Mouse (Mus musculus) c-Kit-negative CD71-positive TER-119-positive erythroid progenitor cells, embryonic 14.5 days (primary cell): Measurements from ENCODE around the gene Ccdc63.
A peak's percentile ranks its signal among the peaks of the same experiment; 100 is the strongest.
"Not testable (repeated sequence)": the region's sequence is repeated elsewhere in the genome, so short reads cannot be mapped to it uniquely, and the experiment has no call there.

Experiments
- DNase-seq: peaks from one replicate; pipeline ENCODE4 v3.0.0-alpha.2; 2013; ENCODE audit warnings: low read depth, low spot score

The Ccdc63 gene

DNA sequence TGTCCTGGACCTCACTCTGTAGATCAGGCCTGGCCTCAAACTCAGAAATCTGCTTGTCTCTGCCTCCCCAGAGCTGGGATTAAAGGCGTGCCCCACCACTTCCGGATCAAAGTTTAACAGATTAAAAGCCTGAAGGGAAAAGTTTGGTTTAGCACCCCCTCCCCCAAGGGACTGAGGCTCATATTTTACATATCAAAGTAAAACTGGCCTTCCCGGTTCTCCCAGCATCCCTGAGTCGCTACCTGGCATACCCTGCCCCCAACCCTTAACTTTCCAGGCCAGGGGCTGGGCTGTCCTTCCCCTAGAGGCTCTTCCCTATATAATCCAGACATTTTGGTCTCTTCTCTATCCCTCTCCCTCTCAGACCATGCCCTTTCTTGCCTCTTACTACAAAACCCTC lies 8.6 kb upstream of the Ccdc63 start:
- no peak for DNase-seq

DNA sequence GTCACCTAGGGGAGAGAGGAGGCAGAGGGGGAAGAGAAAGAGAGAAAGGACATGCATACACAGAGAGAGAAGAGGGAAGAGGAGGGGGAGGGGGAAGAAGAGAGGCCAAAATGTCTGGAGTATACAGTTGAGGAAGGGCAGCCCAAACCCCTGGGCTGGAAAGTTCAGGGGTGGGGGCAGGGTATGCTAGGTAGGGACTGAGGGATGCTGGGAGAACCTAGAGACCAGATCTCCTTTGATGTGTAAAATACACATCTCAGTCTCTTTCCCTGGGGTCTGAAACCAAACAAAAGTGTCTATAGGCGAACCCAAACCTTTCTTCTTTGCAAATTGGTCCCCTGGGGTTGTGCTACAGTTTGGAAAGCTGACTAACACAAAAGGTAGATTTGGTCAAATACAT lies 7.5 kb upstream of the Ccdc63 start:
- no peak for DNase-seq

DNA sequence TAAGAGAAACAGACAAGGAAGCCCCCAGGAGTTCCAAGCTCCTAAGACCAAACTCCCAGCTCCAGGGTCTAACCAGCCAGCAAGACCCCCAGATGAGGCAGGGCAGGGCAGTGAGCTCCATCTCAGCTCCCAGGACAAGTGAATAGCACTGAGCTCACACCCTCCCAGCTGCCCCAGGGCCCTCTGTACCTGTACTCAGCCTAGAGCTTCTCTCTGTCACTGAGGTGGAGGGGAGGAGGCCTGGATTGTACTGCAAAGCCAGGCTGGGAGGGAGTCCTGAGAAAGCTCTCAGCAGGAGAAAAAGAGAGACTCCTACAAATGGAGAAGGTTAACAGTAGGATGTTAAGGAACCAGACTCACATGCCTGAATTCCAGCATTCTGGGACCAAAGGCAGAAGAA lies 6.0 kb upstream of the Ccdc63 start:
- DNase-seq, result no peak

DNA sequence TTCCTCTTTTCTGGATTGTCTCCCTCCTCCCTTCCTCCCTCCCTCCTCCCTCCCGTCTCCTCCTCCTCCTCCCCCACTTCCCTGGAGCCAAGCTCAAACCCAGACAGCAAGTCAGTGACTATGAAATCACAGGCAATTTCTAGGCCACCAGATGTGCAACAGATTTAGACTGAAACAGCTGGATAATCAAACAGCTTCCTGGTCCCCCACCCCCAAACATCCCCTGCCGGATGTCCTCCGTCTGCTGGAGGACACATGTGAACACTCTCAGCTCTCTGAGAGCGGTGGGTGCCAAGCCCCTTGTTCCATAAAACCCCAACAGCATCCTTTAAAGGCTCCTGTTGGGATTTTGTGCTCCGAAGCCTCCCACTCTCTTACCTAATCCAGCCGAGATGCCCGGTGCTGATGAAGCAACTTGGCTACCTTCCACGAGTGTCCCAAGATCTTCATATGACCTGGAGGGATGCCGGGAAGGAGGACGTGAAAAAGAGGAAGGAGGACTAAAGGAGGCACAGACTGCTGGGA lies 5.5 kb upstream of the Ccdc63 start:
- no peak for DNase-seq

DNA sequence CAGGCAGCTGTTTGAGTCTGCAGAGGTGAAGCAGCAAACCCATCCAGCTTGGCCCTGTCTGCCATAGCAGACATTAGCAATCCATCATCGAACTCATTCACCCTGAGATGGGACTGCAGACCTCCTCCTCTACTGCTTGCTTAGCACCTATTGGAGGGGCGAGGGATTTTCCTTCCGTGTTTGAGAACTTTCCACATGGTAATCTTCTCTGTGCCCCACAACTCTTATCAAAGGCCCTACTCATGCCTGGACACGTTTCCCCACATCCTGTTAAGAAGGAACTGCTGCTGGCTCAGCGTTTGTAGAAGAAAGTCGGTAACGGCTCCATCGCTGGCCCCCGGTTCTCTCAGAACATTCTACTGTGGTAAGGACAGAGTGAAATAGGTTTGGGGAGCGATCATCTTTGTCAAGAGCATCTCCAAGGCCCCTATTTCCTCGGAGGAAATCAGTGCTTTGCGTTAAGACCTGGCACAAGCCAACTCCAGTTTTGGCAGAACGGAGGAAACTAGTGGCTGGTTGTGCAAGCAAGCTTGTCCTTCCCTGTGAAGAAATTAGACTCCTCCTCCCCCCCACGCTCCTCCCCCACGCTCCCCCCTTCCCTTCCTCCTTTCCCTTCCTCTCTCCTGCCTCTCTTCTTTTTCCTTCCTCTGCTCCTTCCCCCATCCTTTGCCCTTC lies 4.9 kb upstream of the Ccdc63 start:
- no peak for DNase-seq

DNA sequence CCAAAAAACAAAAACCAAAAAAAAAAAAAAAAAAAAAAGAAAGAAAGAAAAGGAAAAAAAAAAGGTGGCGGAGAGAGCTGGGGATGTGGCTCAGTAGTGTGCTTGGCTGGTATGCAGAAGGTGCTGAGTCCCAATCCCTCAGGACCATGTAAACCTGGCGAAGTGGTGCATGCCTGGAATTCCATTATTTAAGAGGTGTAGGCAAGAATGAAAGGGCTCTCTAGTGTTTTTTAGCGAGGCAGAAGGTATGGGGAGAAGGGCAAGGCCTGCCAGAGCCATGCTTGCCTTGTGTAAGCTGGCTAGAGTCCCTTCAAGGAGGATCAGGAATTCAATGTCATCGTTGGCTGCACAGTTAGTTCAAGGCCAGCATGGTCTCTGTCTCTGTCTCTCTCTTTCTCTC lies 4.2 kb upstream of the Ccdc63 start:
- no peak for DNase-seq

DNA sequence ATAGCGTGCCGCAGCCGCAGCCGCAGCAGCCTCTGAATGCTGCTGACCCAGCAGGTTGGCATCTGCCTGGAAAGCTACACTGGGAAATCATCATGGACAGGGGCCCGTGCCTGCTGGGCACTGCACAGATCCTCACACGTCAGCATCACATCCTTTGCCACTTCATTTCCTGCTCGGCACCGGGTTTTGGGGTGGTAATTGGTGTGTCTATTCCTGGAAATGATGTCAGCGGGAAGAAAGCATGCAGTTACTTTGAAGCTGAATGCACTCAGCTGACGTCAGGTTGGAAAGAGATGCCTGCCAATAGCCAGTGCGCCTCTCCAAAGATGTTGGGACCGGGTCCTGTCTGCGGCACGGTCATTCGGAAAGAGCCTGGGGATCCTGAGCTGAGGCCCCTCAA lies 2.9 kb upstream of the Ccdc63 start:
- DNase-seq, result no peak

DNA sequence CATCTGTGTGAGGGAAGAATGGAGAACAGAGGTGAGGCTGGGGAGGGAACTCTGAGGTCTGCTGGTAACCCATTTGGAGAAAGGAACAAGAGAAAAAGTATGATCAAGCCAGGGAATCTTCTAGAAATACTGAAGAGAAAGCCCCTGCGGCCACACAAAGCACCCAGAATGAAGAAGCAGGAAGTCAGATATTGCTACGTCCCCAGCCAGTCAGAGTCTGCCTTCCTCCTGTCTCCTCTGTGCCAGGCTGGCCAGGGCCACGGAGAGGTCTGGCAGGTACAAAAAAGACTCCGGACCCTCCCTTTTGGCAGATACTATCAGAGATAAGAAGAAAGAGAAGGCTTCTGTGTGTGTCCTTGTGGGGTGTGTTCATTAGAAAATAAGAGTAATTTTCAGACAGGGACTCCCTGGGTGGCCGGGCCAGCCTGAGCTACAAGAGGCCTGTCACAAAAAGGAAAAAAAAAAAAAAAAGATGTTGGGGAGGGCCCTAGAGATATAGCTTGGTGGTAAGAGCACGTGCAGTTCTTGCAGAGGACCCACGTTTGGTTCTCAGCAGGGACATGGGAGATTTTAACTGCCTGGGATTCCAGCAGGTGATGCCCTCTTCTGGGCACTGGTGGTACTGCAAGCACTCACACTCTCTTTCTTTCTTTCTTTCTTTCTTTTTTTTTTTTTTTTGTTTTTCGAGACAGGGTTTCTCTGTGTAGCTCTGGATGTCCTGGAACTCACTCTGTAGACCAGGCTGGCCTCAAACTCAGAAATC lies 1.8 kb upstream of the Ccdc63 start:
- peak; percentile 42 for DNase-seq

DNA sequence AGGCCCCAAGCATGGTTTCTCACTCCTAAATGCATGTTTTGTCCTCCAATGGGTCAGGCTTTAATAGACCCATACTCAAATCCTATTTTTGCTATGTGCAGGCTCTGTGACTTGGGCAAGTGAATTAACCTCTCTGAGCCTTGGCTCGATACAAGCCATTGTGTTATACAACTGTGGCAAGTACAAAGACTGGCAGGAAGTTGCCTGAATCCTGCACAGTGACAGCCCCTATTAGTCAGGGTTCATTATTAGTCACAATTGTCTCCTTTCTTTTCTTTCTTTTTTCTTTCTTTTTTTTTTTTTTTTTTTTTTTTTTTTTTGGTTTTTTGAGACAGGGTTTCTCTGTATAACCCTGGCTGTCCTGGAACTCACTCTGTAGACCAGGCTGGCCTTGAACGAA lies 852 bp downstream of the Ccdc63 start:
- DNase-seq, result not testable (repeated sequence)

DNA sequence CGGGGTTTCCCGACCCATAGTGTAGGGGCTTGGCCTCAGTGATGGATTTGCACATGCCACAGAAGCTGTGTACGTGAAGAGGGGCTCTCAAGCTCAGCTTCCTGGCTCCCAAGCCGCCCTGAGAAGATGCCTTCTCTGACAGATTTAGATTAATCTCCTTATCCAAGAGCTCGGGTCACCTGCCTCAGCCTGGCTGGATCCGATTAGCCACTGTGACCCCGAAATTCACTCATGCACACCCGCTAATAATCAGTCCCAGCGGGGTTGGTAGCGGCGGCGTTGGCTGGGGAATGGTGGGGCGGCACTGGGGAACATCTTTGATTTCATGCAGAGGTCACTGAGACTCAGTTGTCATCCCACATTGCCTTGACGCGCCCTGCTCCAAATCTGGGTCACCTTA lies 1.8 kb downstream of the Ccdc63 start:
- no peak for DNase-seq

DNA sequence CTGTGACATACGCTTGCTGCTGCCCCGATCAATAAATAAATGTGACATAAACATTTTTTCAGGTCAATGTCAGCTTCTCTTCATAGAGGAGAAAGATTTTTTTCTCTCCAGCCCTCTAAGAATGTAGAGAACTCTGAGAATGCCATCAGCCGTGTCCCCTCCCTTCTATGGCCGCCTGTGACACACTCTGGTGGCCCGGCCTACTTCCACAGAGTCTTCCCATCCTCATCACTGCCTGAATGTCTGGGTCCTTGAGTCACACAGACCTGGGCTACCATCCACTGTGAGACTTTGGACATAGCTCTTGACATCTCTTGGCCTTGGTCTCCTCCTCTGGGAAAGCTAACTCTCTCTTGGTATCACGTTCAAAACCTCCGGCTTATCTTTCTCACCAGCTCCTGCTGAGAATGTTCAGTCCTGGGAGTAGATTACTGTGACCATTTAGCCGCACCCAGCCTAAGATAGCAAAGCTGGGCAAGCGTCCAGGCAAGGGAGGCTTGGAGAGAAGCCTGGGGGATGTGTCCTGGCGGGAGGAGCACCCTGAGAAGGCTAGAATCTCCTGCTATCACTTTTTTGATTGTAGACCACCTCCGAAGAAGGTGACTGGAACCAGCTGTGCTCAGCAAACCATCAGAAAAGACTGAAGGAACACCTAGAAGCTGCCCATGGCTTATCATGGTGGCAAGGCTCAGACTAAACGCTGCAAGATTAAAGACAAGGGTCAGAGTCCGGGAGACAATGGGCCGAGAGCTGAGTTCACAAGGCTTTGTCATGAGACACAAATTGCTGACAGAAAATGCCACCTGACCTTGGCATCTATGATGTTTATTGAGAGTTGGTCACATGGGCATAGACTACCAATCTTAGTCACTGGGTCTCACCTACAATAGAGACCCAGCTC lies 3.9 kb downstream of the Ccdc63 start:
- DNase-seq, result no peak

DNA sequence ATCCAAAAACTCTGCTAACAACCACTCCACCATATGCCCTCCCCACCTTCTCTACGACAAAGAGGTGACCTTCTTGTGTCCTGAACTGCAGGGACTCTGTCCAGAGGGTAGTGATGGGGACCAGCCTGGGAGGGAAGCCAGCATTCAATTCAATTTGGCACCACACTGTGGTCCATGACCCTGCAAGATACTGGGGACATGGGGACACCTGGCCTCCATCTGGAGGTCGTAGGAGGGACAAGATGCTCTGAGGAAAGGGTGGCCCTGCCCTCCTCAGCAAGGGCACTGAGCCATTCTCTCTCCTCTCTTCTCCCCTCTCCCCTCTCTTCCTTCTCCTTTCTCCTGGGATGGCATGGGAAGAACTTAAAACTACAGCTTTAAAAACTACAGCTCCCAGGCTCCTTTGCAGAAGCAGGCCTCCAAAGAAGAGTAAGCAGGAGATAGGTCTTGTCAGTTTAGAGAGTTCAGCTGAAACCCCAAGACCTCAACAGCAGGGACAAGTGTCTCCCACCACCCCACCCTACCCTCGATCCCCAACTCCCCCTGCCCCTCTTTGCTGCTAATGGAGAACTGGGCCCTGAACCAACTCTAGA lies 5.2 kb downstream of the Ccdc63 start:
- no peak for DNase-seq

DNA sequence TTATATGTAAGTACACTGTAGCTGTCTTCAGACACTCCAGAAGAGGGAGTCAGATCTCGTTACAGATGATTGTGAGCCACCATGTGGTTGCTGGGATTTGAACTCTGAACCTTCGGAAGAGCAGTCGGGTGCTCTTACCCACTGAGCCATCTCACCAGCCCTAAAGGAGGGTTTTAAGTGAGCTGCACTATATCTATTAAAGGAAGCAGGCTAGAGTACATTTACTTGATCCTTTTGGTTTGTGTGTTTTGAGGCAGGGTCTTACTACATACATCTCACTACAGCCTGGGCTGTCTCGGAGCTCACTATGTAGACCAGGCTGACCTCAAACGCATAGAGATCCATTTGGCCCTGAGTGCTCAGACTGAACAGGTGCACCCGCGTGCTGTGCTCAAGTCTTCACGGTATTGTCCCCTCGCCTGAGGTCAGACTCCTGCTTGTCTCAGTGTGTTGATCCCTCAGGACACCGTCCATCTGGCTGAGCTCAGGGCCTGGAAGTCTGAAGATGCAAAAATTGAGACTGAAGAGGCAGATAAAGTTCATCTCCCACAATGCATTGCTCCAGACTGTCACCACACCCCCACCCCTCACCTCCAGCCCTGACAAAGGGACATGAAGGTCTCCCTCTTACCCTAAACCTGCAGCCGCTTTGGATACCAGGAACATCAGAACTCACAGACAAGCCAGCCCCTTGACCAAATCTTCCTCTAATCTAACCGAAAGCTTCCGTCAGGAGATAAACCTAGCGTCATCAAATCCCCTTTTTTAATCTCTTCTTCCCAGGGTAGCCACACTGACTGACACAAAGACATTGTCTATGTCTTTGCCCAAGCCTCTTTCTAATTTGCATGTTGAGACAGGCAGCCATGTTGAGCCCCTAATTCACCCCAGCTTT lies 6.0 kb downstream of the Ccdc63 start:
- DNase-seq, result no peak

DNA sequence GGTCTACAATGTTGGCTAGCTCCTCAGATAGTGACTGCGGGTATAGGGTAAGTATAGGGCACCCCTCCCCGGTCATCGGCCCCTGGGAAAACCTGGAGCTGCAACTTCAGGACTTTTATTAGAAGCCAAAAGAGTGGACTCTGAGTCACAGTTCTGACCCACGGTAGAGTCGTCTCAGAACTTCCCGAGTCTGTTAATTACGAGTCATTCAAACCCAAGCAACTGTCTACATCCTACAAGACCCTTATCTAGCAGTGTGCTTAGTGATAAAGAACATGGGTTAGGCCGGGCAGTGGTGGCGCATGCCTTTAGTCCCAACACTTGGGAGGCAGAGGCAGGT lies 7.6 kb downstream of the Ccdc63 start:
- DNase-seq, result no peak

DNA sequence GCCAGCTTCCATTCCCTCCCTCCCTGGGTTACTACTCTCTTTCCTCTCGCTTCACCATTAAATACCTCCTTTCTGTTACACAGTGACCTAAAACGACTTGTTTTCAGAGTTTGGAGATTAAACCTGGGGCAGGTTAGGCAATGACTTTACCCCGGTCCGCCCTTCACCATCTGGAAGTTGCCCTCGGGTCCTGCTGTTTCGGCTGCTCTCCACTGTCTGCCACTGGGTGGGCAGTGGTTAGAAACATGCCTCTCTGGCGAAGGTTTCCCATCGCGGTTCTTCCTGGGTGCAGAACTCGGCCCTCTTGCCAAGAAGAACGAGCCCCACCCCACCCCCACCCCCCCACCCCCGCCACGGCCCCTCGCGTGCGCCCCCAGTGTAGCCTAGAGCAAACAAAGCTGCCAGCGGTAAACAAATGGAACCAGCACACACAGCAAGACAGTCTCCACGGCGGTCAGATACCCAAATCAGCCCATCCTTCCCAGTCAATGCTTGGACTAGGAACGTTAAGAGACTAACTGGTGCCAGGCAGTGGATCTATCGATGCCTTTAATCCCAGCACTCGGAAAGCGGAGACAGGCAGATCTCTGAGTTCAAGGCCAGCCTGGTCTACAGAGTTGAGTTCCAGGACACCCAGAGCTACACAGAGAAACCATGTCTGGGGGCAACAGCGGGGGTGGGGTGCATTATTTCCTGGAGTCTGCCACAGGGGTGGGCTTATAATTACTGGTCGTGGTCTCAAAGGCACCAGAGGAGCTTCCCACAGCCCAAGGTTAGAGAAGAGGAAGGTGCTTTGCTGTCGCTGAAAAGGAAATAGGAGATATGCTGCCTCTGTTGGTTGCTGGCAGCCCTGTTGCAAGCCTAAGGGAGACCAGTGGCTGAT lies 8.2 kb downstream of the Ccdc63 start:
- DNase-seq, result no peak

DNA sequence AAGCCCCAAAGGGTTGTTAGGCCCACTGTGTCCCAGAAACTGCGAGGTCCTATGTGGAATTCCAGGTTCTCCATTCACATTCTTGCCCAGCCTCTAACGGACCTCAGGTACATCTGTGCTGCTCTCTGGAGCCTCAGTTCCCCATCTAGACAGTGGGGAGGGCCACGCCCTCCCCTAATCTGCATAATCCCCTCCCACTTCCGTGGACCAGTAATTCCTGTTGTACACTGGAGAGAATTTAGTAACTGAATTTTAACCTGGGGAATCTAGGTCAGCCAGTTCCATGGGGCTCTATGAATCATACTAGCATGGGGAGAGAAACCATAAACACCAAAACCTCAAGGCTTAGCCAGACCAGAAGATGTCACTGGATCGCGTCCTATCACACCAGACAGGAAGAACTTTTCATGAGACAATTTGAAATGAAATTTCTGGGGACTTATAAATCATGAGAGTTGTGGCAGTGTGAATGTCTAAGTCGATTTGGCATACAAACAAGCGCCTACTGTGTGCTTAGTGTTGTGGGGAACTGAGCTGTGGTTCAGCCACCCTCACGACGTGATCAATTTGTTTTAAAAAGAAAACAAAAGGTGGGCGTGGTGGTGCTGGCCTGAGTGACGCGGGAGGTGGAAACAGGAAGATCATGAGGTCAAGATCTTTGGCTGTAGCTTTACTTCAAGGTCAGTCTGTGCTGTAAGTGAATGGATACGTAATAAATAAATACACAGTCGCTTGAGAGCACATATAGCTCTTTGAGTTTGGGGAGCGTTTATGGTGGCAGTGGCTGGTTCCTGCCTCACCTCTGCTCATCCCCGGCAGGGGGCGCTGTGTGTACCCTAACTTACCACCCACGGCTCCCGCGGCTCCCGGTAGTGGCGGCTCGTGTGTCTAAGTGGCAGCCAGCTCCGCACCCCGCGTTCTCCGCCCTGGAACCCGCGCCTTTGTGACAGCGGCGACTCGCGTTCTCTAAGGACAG lies 9.3 kb downstream of the Ccdc63 start:
- DNase-seq, result peak; percentile 82

DNA sequence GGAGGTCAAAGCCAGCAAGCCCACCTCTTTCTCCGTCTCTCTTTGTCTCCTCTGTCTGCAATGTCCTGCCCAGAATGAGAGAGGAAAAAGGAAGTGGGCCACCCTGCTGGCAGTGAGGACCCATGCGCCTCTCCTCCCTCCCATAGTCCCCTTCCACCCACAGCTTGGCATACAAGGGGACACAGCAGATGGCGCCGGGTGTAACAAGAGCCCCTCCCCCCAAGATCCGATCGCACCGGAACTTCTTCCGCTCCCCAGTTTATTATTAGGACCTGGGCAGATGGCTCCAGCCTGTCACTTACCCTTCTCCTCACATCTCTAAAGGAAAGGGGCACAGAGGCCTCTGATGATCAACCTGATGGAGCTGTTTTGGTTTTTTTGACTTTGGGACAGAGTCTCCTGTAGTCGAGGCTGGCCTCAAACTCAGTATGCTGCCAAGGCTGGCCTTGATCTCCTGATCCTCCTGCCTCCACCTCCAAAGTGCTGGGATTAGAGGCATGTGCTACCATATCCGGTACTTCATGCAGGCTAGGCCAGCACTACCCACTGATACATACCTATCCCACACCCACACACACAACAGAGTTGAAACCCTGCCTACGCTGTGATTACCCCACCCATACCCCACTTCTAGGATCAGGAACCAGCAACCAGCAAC lies 10.2 kb downstream of the Ccdc63 start:
- DNase-seq, result no peak

DNA sequence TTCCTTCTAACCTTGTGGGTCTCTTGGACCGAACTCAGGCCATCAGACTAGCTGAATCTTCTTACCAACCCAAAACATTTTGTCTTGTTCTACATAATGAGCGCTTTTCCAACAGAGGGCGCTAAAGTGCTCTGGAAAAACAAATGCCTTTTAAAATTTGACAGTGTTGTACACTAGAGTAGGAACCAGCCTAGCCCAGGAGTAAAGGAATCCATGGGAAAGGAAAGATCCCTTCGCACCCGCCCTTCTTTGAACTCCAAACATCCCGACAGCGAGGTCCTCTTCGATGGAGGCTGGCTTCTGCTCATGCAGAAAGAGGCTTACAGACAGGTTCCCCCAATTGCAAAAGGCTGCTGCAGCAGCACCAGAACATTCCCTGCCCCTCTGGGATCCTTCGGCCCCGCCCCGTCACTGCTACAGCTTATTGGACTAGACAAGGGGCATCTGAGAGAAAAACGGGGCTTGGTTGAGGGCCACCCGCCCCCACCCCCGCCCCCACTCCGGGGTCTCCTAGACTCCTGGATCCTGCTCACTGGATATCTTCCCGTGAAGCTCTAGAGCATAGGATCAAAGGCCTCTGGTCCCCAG lies 11.5 kb downstream of the Ccdc63 start:
- DNase-seq, result no peak
